Mouse (Mus musculus): ENCODE results near the gene Ptprk. TPM values are rescaled to one million over a fixed set of nuclear protein-coding genes. Genes with fewer than 3 reads are reported as not detected.

The Ptprk gene
- polyA plus RNA-seq, 1 experiment from 2014 or later: 44.6 TPM

DNA sequence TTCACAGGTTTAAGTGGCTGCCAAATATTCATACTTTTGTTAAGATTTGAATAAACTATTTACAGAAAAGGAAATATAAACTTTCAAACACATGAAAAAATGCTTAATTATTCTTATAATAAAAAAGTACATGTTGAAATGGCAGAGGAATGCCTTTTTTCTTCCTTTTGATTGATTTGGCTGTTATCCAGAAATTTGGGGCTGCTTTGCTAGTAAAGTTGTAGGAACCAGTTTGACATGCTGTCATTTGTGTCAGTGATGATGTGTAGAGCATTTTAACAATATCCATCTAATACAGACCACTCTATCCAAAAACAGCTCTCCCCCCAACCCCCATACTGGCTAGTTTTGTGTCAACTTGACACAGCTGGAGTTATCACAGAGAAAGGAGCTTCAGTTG lies 86.7 kb downstream of the Ptprk start:
- Histone ChIP-seq H3K27ac (ENCODE audit: low read length) (no peak overlapping the region), H3K4me2 (ENCODE audit: low read depth, low read length) (no peak overlapping the region)

GRCm38 (mm10) chr10:28164250-28164649 lies 89.6 kb downstream of the Ptprk start:
- Histone ChIP-seq H3K9ac (ENCODE audit: low read length) (no peak overlapping the region), H3K27ac (ENCODE audit: low read length) (no peak overlapping the region), H3K4me1 (replicated peaks; ENCODE audit: control insufficient read depth, insufficient read depth, low read length) (peaks cover 23% of the 10 kb centered on the region), H3K27me3 (ENCODE audit: control insufficient read depth, insufficient read depth, low read depth, low read length) (no peaks in the 10 kb centered on the region), H3K36me3 (ENCODE audit: control insufficient read depth, insufficient read depth, low read length) (no peaks in the 10 kb centered on the region), H3K9me3 (ENCODE audit: control insufficient read depth, low read length) (no peaks in the 10 kb centered on the region), H3K4me2 (ENCODE audit: low read depth, low read length) (no peak overlapping the region), H3K4me3 (ENCODE audit: low read length) (no peak overlapping the region)
- ATAC-seq (ENCODE audit: low read depth): no peak

More for the DNA sequence above, 86.7 kb downstream of the Ptprk start:
- H3K4me3 ChIP-seq (ENCODE audit: low read length): no peak overlapping the region
- no peaks in the 10 kb centered on the region for H3K36me3 ChIP-seq (ENCODE audit: control insufficient read depth, insufficient read depth, low read length)
- peaks cover 17% of the 10 kb centered on the region for H3K4me1 ChIP-seq (replicated peaks; ENCODE audit: control insufficient read depth, insufficient read depth, low read length)
- ATAC-seq (ENCODE audit: low read depth): no peak
- no peaks in the 10 kb centered on the region for H3K27me3 ChIP-seq (ENCODE audit: control insufficient read depth, insufficient read depth, low read depth, low read length)
- H3K9me3 ChIP-seq (ENCODE audit: control insufficient read depth, low read length): no peaks in the 10 kb centered on the region
- H3K9ac ChIP-seq (ENCODE audit: low read length): no peak overlapping the region

DNA sequence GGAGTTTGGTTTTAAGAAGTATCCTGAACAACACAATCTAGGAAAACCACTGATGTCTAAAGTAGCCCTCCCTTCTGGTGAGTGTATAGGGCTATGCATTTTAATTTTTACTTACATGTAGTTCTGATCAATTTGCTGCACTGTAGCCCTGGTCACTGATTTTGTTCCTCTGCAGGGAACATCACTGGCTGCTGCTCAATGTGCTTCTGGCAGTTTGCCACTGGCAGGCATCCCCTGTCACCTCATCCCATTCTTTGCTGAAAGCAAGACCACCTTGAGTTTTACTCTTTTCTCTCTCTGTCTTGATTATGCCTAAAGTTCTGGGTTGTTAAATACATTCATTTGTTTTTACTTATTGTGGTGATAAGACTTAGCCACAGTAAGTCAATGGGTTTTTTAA lies 90.1 kb downstream of the Ptprk start:
- no peak overlapping the region for H3K9ac ChIP-seq (ENCODE audit: low read length)
- no peak for ATAC-seq (ENCODE audit: low read depth)
- H3K27me3 ChIP-seq (ENCODE audit: control insufficient read depth, insufficient read depth, low read depth, low read length): no peaks in the 10 kb centered on the region
- H3K4me3 ChIP-seq (ENCODE audit: low read length): no peak overlapping the region
- H3K4me1 ChIP-seq (replicated peaks; ENCODE audit: control insufficient read depth, insufficient read depth, low read length): peaks cover 23% of the 10 kb centered on the region
- H3K4me2 ChIP-seq (ENCODE audit: low read depth, low read length): no peak overlapping the region
- H3K9me3 ChIP-seq (ENCODE audit: control insufficient read depth, low read length): no peaks in the 10 kb centered on the region
- H3K36me3 ChIP-seq (ENCODE audit: control insufficient read depth, insufficient read depth, low read length): no peaks in the 10 kb centered on the region
- H3K27ac ChIP-seq (ENCODE audit: low read length): no peak overlapping the region

GRCm38 (mm10) chr10:28166610-28167009 lies 92.0 kb downstream of the Ptprk start:
- Histone ChIP-seq H3K9me3 (ENCODE audit: control insufficient read depth, low read length) (no peaks in the 10 kb centered on the region), H3K27ac (ENCODE audit: low read length) (no peak overlapping the region), H3K4me2 (ENCODE audit: low read depth, low read length) (no peak overlapping the region), H3K36me3 (ENCODE audit: control insufficient read depth, insufficient read depth, low read length) (no peaks in the 10 kb centered on the region), H3K4me3 (ENCODE audit: low read length) (no peak overlapping the region), H3K4me1 (replicated peaks; ENCODE audit: control insufficient read depth, insufficient read depth, low read length) (peaks cover 21% of the 10 kb centered on the region), H3K9ac (ENCODE audit: low read length) (no peak overlapping the region), H3K27me3 (ENCODE audit: control insufficient read depth, insufficient read depth, low read depth, low read length) (no peaks in the 10 kb centered on the region)
- WGBS: 82% methylated on average over 1 of the region's 1 CpGs
- ATAC-seq (ENCODE audit: low read depth): no peak

DNA sequence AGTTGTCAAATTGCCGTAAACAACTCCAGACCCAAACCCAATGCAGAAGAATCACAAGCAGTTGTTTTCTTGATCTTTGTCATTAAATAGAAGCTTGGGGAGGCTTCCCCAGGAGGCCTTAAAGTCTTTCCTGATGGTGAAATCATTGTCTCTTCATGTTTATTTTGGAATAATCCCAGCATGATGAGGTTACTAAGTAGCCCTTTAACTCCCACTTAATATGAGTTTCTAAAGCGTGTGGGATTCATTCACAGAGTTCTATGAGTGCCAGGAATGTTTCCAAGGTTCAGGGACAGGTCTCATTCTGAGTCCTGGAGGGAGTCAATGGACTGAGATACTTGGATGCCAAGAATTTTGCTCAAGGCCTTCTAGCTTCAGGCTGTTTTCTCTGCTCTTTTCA lies 92.5 kb downstream of the Ptprk start:
- Histone ChIP-seq H3K9ac (ENCODE audit: low read length) (no peak overlapping the region), H3K4me1 (replicated peaks; ENCODE audit: control insufficient read depth, insufficient read depth, low read length) (peaks cover 21% of the 10 kb centered on the region), H3K4me3 (ENCODE audit: low read length) (no peak overlapping the region), H3K9me3 (ENCODE audit: control insufficient read depth, low read length) (no peaks in the 10 kb centered on the region), H3K27ac (ENCODE audit: low read length) (no peak overlapping the region), H3K27me3 (ENCODE audit: control insufficient read depth, insufficient read depth, low read depth, low read length) (no peaks in the 10 kb centered on the region), H3K36me3 (ENCODE audit: control insufficient read depth, insufficient read depth, low read length) (no peaks in the 10 kb centered on the region), H3K4me2 (ENCODE audit: low read depth, low read length) (no peak overlapping the region)
- WGBS: 39% methylated on average over 2 of the region's 2 CpGs
- ATAC-seq (ENCODE audit: low read depth): no peak

GRCm38 (mm10) chr10:28171196-28171595 lies 96.6 kb downstream of the Ptprk start:
- Histone ChIP-seq H3K4me1 (replicated peaks; ENCODE audit: control insufficient read depth, insufficient read depth, low read length) (0 out of 2 replicates have a peak, but pooled peaks cover 7% of the 10 kb centered on the region), H3K4me3 (ENCODE audit: low read length) (no peak overlapping the region), H3K27ac (ENCODE audit: low read length) (no peak overlapping the region), H3K4me2 (ENCODE audit: low read depth, low read length) (no peak overlapping the region), H3K9ac (ENCODE audit: low read length) (no peak overlapping the region), H3K36me3 (ENCODE audit: control insufficient read depth, insufficient read depth, low read length) (no peaks in the 10 kb centered on the region), H3K27me3 (ENCODE audit: control insufficient read depth, insufficient read depth, low read depth, low read length) (no peaks in the 10 kb centered on the region), H3K9me3 (ENCODE audit: control insufficient read depth, low read length) (no peaks in the 10 kb centered on the region)
- 88% methylated on average over 1 of the region's 1 CpGs for WGBS
- ATAC-seq (ENCODE audit: low read depth): no peak

GRCm38 (mm10) chr10:28178876-28179275 lies 104.3 kb downstream of the Ptprk start:
- Histone ChIP-seq H3K27me3 (ENCODE audit: control insufficient read depth, insufficient read depth, low read depth, low read length) (no peaks in the 10 kb centered on the region), H3K4me1 (replicated peaks; ENCODE audit: control insufficient read depth, insufficient read depth, low read length) (no peaks in the 10 kb centered on the region), H3K9me3 (ENCODE audit: control insufficient read depth, low read length) (no peaks in the 10 kb centered on the region), H3K9ac (ENCODE audit: low read length) (no peak overlapping the region), H3K36me3 (ENCODE audit: control insufficient read depth, insufficient read depth, low read length) (no peaks in the 10 kb centered on the region), H3K27ac (ENCODE audit: low read length) (no peak overlapping the region), H3K4me2 (ENCODE audit: low read depth, low read length) (no peak overlapping the region), H3K4me3 (ENCODE audit: low read length) (no peak overlapping the region)
- no peak for ATAC-seq (ENCODE audit: low read depth)
- WGBS: 66% methylated on average over 4 of the region's 4 CpGs

GRCm38 (mm10) chr10:28182081-28182480 lies 107.5 kb downstream of the Ptprk start:
- no peak for ATAC-seq (ENCODE audit: low read depth)
- WGBS: 83% methylated on average over 3 of the region's 3 CpGs
- H3K4me3 ChIP-seq (ENCODE audit: low read length): no peak overlapping the region
- H3K27me3 ChIP-seq (ENCODE audit: control insufficient read depth, insufficient read depth, low read depth, low read length): no peaks in the 10 kb centered on the region
- H3K9me3 ChIP-seq (ENCODE audit: control insufficient read depth, low read length): no peaks in the 10 kb centered on the region
- H3K4me1 ChIP-seq (replicated peaks; ENCODE audit: control insufficient read depth, insufficient read depth, low read length): peaks cover 14% of the 10 kb centered on the region
- no peaks in the 10 kb centered on the region for H3K36me3 ChIP-seq (ENCODE audit: control insufficient read depth, insufficient read depth, low read length)
- H3K27ac ChIP-seq (ENCODE audit: low read length): no peak overlapping the region
- H3K9ac ChIP-seq (ENCODE audit: low read length): no peak overlapping the region
- H3K4me2 ChIP-seq (ENCODE audit: low read depth, low read length): no peak overlapping the region

GRCm38 (mm10) chr10:28184675-28185074 lies 110.1 kb downstream of the Ptprk start:
- Histone ChIP-seq H3K9ac (ENCODE audit: low read length) (no peak overlapping the region), H3K9me3 (ENCODE audit: control insufficient read depth, low read length) (no peaks in the 10 kb centered on the region), H3K27me3 (ENCODE audit: control insufficient read depth, insufficient read depth, low read depth, low read length) (no peaks in the 10 kb centered on the region), H3K4me2 (ENCODE audit: low read depth, low read length) (no peak overlapping the region), H3K4me1 (replicated peaks; ENCODE audit: control insufficient read depth, insufficient read depth, low read length) (peaks cover 14% of the 10 kb centered on the region), H3K27ac (ENCODE audit: low read length) (no peak overlapping the region), H3K36me3 (ENCODE audit: control insufficient read depth, insufficient read depth, low read length) (no peaks in the 10 kb centered on the region), H3K4me3 (ENCODE audit: low read length) (no peak overlapping the region)
- WGBS: 70% methylated on average over 6 of the region's 6 CpGs
- no peak for ATAC-seq (ENCODE audit: low read depth)

GRCm38 (mm10) chr10:28185326-28185725 lies 110.7 kb downstream of the Ptprk start:
- 39% methylated on average over 4 of the region's 4 CpGs for WGBS
- no peaks in the 10 kb centered on the region for H3K36me3 ChIP-seq (ENCODE audit: control insufficient read depth, insufficient read depth, low read length)
- no peaks in the 10 kb centered on the region for H3K9me3 ChIP-seq (ENCODE audit: control insufficient read depth, low read length)
- no peak overlapping the region for H3K27ac ChIP-seq (ENCODE audit: low read length)
- H3K4me2 ChIP-seq (ENCODE audit: low read depth, low read length): no peak overlapping the region
- peaks cover 14% of the 10 kb centered on the region for H3K4me1 ChIP-seq (replicated peaks; ENCODE audit: control insufficient read depth, insufficient read depth, low read length)
- no peak overlapping the region for H3K9ac ChIP-seq (ENCODE audit: low read length)
- H3K4me3 ChIP-seq (ENCODE audit: low read length): no peak overlapping the region
- H3K27me3 ChIP-seq (ENCODE audit: control insufficient read depth, insufficient read depth, low read depth, low read length): no peaks in the 10 kb centered on the region
- peak; percentile 47; the same call in 1 of the 2 replicates for ATAC-seq (ENCODE audit: low read depth)
